Mouse (Mus musculus) heart, embryonic 16.5 days (tissue): Measurements from ENCODE around the gene Aox2. TPM values are rescaled to one million over a fixed set of nuclear protein-coding genes. Genes with fewer than 3 reads are reported as not detected.

Source experiments
- ATAC-seq: fragments of 200-750 bp; cut with Nextera tagmentation; replicated peaks from 2 replicates; pipeline ENCODE4 v1.8.0; 2017; ENCODE audit warnings: moderate number of reproducible peaks; ENCODE audit not compliant: insufficient read depth, low FRiP score; ENCODE audit errors: extremely low read depth
- H3K27ac ChIP-seq: fragments of 300-500 bp; sonication (generic); 2 replicates; pipeline ENCODE4 v1.5.1; 2014; ENCODE audit warnings: mild to moderate bottlenecking, low read length, control low read depth, moderate library complexity
- H3K27me3 ChIP-seq: fragments of 300-500 bp; sonication (generic); 2 replicates; pipeline ENCODE4 v1.6.1; 2014; ENCODE audit warnings: low read length, mixed read lengths; ENCODE audit not compliant: control insufficient read depth, insufficient read depth
- H3K36me3 ChIP-seq: fragments of 300-500 bp; sonication (generic); 2 replicates; pipeline ENCODE4 v1.6.1; 2014; ENCODE audit not compliant: control insufficient read depth, insufficient read depth
- H3K4me1 ChIP-seq: fragments of 300-500 bp; sonication (generic); 2 replicates; pipeline ENCODE4 v1.6.1; 2014; ENCODE audit warnings: low read length, mixed read lengths; ENCODE audit not compliant: control insufficient read depth, insufficient read depth
- H3K4me2 ChIP-seq: fragments of 300-500 bp; sonication (generic); 2 replicates; pipeline ENCODE4 v1.6.1; 2014; ENCODE audit warnings: low read depth, mild to moderate bottlenecking, control low read depth, low read length
- H3K4me3 ChIP-seq: fragments of 300-500 bp; sonication (generic); 2 replicates; pipeline ENCODE4 v1.5.1; 2014; ENCODE audit warnings: mild to moderate bottlenecking, control low read depth, low read length
- H3K9ac ChIP-seq: fragments of 300-500 bp; sonication (generic); 2 replicates; pipeline ENCODE4 v1.6.1; 2014; ENCODE audit warnings: low read length, control low read depth
- H3K9me3 ChIP-seq: fragments of 300-500 bp; sonication (generic); replicated peaks from 2 replicates; pipeline ENCODE4 v1.6.1; 2016; ENCODE audit warnings: low read length; ENCODE audit not compliant: control insufficient read depth
- WGBS: fragments of 180-500 bp; shearing (Covaris S2); extraction: QIAGEN DNeasy Blood & Tissue Kit; methylation state at CpG from one replicate; pipeline ENCODE4 v1.1.7; 2014; 5-methylcytosine and 5-hydroxymethylcytosine counted together
- polyA plus RNA-seq: library from polyadenylated mRNA; unstranded; fragments of >200 nt; fragmentation: Nextera tagmentation; extraction: Ambion mirVana; gene quantifications from 2 replicates; pipeline ENCODE4 v1.2.1, GENCODE M21; 2015

The Aox2 gene
- polyA plus RNA-seq, 1 experiment from 2014 or later, result 0.05 TPM

GRCm38 (mm10) chr1:58244487-58244886 is 33.6 kb upstream of the Aox2 start:
- 75% methylated on average over 3 of the region's 3 CpGs for WGBS
- no peak overlapping the region for H3K4me2 ChIP-seq
- H3K27me3 ChIP-seq, result no peaks in the 10 kb centered on the region
- no peaks in the 10 kb centered on the region for H3K36me3 ChIP-seq
- no peak overlapping the region for H3K27ac ChIP-seq
- no peaks in the 10 kb centered on the region for H3K4me1 ChIP-seq
- no peak overlapping the region for H3K4me3 ChIP-seq
- no peaks in the 10 kb centered on the region for H3K9me3 ChIP-seq
- no peak for ATAC-seq
- no peak overlapping the region for H3K9ac ChIP-seq

GRCm38 (mm10) chr1:58248518-58248917 is 29.6 kb upstream of the Aox2 start:
- WGBS, result 53% methylated on average over 1 of the region's 1 CpGs
- Histone ChIP-seq H3K9me3 (no peaks in the 10 kb centered on the region), H3K4me2 (no peak overlapping the region), H3K27ac (no peak overlapping the region), H3K4me3 (no peak overlapping the region), H3K4me1 (no peaks in the 10 kb centered on the region), H3K27me3 (no peaks in the 10 kb centered on the region), H3K36me3 (no peaks in the 10 kb centered on the region), H3K9ac (no peak overlapping the region)
- no peak for ATAC-seq

GRCm38 (mm10) chr1:58253466-58253865 is 24.7 kb upstream of the Aox2 start:
- Histone ChIP-seq H3K9me3 (no peaks in the 10 kb centered on the region), H3K27ac (no peak overlapping the region), H3K4me2 (no peak overlapping the region), H3K4me3 (no peak overlapping the region), H3K27me3 (no peaks in the 10 kb centered on the region), H3K36me3 (no peaks in the 10 kb centered on the region), H3K9ac (no peak overlapping the region), H3K4me1 (no peaks in the 10 kb centered on the region)
- WGBS, result 44% methylated on average over 11 of the region's 11 CpGs
- ATAC-seq, result no peak

- no peak overlapping the region for H3K9ac ChIP-seq
- no peak overlapping the region for H3K4me2 ChIP-seq
- H3K27me3 ChIP-seq, result no peaks in the 10 kb centered on the region
- H3K4me3 ChIP-seq, result no peak overlapping the region
- H3K4me1 ChIP-seq, result no peaks in the 10 kb centered on the region
- WGBS, result 74% methylated on average over 10 of the region's 10 CpGs
- no peaks in the 10 kb centered on the region for H3K36me3 ChIP-seq
- no peak overlapping the region for H3K27ac ChIP-seq
- no peaks in the 10 kb centered on the region for H3K9me3 ChIP-seq
- no peak for ATAC-seq
Observed at GRCm38 (mm10) chr1:58257195-58257991, 20.7 kb upstream of the Aox2 start.

GRCm38 (mm10) chr1:58260311-58260710 is 17.8 kb upstream of the Aox2 start:
- no peaks in the 10 kb centered on the region for H3K9me3 ChIP-seq
- WGBS, result 29% methylated on average over 3 of the region's 3 CpGs
- no peak overlapping the region for H3K4me2 ChIP-seq
- no peaks in the 10 kb centered on the region for H3K36me3 ChIP-seq
- no peak overlapping the region for H3K4me3 ChIP-seq
- no peaks in the 10 kb centered on the region for H3K4me1 ChIP-seq
- H3K9ac ChIP-seq, result no peak overlapping the region
- H3K27me3 ChIP-seq, result no peaks in the 10 kb centered on the region
- ATAC-seq, result no peak
- no peak overlapping the region for H3K27ac ChIP-seq

- no peak overlapping the region for H3K9ac ChIP-seq
- ATAC-seq, result no peak
- no peaks in the 10 kb centered on the region for H3K27me3 ChIP-seq
- H3K27ac ChIP-seq, result no peak overlapping the region
- no peaks in the 10 kb centered on the region for H3K4me1 ChIP-seq
- H3K4me2 ChIP-seq, result no peak overlapping the region
- no peaks in the 10 kb centered on the region for H3K9me3 ChIP-seq
- 69% methylated on average over 2 of the region's 2 CpGs for WGBS
- no peaks in the 10 kb centered on the region for H3K36me3 ChIP-seq
- H3K4me3 ChIP-seq, result no peak overlapping the region
Observed at GRCm38 (mm10) chr1:58268231-58268630, 9.9 kb upstream of the Aox2 start.

- no peaks in the 10 kb centered on the region for H3K4me1 ChIP-seq
- H3K9me3 ChIP-seq, result no peaks in the 10 kb centered on the region
- H3K4me2 ChIP-seq, result no peak overlapping the region
- no peak for ATAC-seq
- WGBS, result 35% methylated on average over 6 of the region's 6 CpGs
- H3K27me3 ChIP-seq, result no peaks in the 10 kb centered on the region
- H3K9ac ChIP-seq, result no peak overlapping the region
- no peaks in the 10 kb centered on the region for H3K36me3 ChIP-seq
- no peak overlapping the region for H3K27ac ChIP-seq
- no peak overlapping the region for H3K4me3 ChIP-seq
Observed at GRCm38 (mm10) chr1:58270807-58271569, 7.1 kb upstream of the Aox2 start.

GRCm38 (mm10) chr1:58275879-58276278 is 2.2 kb upstream of the Aox2 start:
- 31% methylated on average over 9 of the region's 9 CpGs for WGBS
- Histone ChIP-seq H3K4me3 (no peak overlapping the region), H3K27me3 (peaks cover 2% of the 10 kb centered on the region; the same call in 1 of the 2 replicates), H3K4me1 (no peaks in the 10 kb centered on the region), H3K4me2 (no peak overlapping the region; the same call in 1 of the 2 replicates), H3K9me3 (no peaks in the 10 kb centered on the region), H3K36me3 (no peaks in the 10 kb centered on the region), H3K27ac (no peak overlapping the region), H3K9ac (no peak overlapping the region)
- no peak; the same call in 1 of the 2 replicates for ATAC-seq

GRCm38 (mm10) chr1:58278513-58278912 is 387 bp downstream of the Aox2 start:
- H3K27ac ChIP-seq, result no peak overlapping the region
- no peaks in the 10 kb centered on the region for H3K4me1 ChIP-seq
- no peaks in the 10 kb centered on the region for H3K9me3 ChIP-seq
- no peak for ATAC-seq
- H3K9ac ChIP-seq, result no peak overlapping the region
- peaks cover 2% of the 10 kb centered on the region; the same call in 1 of the 2 replicates for H3K27me3 ChIP-seq
- no peaks in the 10 kb centered on the region for H3K36me3 ChIP-seq
- WGBS, result 55% methylated on average over 7 of the region's 7 CpGs
- no peak overlapping the region for H3K4me3 ChIP-seq
- no peak overlapping the region for H3K4me2 ChIP-seq
